Mouse (Mus musculus) frontal cortex, postnatal 25 days (tissue): Measurements from ENCODE around the gene Exosc2.

Source experiments
- DNase-seq, 2 experiments: peaks; one replicate each; pipeline ENCODE4 v3.0.0; 2022; ENCODE audit warnings: low spot score in 2 of 2

Gene Exosc2

DNA sequence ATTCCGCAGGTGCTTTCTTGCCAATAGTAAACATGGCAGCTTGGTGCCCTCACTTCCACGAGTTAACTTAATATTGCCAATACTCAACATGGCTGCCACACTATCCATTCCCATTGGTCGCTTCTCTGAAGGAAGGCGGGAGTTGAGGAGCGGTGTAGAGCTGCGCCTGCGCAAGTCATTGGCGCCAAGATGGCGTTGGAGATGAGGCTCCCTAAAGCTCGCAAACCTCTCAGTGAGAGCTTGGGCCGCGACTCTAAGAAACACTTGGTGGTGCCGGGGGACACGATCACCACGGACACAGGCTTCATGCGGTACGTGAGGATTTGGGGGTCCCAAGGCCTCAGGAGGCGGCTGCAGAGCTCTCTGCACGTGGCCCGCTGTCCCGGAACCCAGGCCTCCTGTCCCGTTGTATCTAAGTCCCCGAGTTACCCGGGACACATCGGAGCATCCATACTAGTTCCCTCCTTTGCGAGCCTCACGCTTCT, at the start of gene Exosc2:
Gene Exosc2 (plus strand): TSS at position 165 of the 485 bp plus-strand sequence.
- peak; percentile 71 to 82 for DNase-seq

- DNase-seq, result no peak
These were observed 37.0 kb upstream of the Exosc2 start for GRCm38 (mm10) chr2:31633531-31633930.

GRCm38 (mm10) chr2:31635281-31636137, 35.0 kb upstream of the Exosc2 start:
- DNase-seq, result no peak

DNA sequence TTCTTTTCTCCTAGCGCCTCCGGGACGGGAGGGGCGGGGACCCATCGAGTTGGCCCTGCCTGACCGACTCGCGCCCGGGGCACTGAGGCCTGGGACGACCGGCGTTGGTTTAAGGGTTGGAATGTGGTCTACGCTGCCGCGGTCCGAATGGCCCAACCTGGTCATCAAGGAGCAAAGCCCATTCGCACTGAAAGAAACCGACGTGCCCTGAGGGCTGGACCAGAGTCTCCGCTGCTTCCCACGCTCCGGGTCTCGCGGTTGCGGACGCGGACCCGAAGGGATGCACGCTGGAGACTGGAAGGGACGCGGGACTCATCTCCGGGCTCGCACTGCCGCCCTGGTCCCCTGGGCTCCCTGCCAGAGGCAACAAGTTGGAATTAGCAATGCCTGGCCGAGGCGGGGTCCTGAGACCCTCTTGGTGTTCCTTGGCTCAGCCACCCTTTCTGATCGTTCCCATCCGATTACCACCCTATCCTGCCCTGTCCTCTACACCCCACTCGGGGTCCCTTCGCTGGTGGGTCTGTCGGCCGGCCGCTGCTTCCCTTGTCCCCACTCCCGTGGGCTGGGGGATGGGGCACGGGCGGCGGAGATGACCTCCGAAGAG, 34.3 kb upstream of the Exosc2 start:
- DNase-seq, result no peak

- DNase-seq, result no peak
These were observed 33.8 kb upstream of the Exosc2 start for GRCm38 (mm10) chr2:31636742-31637141.

GRCm38 (mm10) chr2:31637311-31637710, 33.2 kb upstream of the Exosc2 start:
- no peak for DNase-seq

GRCm38 (mm10) chr2:31637807-31638206, 32.7 kb upstream of the Exosc2 start:
- no peak for DNase-seq

DNA sequence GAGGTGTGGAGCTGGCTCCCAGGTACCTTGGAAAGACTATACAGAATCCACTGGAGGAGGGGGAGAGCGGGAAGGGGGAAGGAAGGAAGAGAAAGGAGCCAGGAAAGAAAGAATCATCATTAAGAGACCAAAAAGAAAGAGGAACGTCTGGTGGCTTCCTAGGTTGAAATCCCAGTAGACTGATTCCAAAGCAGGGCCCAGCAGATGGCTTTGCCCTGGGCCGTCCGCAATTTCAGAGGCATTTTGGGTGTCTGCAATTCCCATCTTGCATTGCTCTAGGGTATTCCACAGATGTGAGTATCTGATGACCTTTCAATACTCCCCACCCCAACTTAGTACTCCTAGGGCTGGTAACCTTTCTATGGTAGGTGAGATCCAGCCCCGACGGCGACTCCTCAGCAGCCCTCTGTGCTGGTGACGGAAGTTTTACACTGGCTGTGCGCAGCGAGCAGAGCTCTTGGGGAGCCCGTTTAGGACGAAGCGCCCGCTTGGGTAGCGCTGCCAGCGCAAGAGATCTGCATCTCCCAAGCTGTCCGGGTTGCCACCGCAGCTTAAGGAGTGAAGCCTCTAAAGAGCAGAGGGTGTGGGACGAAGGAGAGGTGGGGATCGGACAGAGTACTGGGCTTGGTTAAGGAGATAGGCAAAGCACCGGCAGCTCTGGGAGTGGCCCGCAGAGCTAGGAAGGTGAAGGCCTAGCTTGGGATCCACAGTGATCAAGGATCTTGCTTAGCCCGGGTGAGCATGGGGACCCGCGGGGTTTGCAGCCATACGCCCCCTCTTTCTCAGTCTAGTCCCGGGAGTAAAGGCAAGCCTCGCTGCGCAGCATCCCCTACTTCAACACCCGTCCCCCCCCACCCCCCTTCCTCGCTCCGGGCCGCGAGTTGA, 31.7 kb upstream of the Exosc2 start:
- no peak for DNase-seq

DNA sequence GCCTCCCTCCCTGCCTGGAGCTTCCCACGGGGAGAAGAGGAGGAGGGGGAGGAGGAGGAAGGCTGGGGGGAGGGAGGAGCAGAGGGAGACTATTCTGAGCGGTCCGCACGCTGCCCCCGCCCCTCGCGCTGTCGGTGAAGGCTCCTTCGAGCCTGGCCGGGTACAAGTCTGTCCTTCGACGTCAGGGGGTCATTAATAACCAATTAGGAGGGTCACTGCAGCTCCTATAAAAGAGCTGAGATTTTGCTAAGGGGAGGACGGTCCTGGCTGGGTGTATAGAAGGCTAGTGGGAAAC, 31.1 kb upstream of the Exosc2 start:
- DNase-seq, result no peak

- DNase-seq, result no peak
These were observed 30.5 kb upstream of the Exosc2 start, which contains the start of gene Prdm12 for GRCm38 (mm10) chr2:31639901-31640608. TSS of gene Prdm12 (plus strand) at chr2:31640037.

- DNase-seq, result no peak
These were observed 29.7 kb upstream of the Exosc2 start for GRCm38 (mm10) chr2:31640609-31641507.

GRCm38 (mm10) chr2:31641508-31641830, 29.0 kb upstream of the Exosc2 start:
- DNase-seq, result no peak

DNA sequence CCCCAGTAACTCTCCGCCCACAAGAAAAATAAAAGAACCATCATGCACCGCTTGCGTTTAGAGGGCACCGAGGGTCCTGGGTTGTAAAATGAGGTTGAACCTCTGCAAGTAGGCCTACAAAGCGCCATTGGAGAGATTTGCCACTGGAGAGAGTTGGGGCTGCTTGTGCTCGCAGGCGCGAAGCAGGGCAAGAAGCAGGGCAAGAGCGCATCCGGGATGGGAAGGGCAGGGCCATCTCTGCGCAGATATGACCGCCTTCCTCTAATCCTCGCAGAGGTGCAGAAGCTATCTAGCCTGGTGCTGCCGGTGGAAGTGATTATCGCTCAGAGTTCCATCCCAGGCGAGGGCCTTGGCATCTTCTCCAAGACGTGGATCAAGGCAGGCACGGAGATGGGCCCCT, 28.6 kb upstream of the Exosc2 start:
- no peak for DNase-seq

- peak; percentile 52 to 57 for DNase-seq
These were observed 16.3 kb upstream of the Exosc2 start for GRCm38 (mm10) chr2:31653971-31654853.

- DNase-seq, result peak; percentile 62 to 65
These were observed 15.5 kb upstream of the Exosc2 start for GRCm38 (mm10) chr2:31654854-31655559.

GRCm38 (mm10) chr2:31656374-31656773, 14.1 kb upstream of the Exosc2 start:
- no peak for DNase-seq

DNA sequence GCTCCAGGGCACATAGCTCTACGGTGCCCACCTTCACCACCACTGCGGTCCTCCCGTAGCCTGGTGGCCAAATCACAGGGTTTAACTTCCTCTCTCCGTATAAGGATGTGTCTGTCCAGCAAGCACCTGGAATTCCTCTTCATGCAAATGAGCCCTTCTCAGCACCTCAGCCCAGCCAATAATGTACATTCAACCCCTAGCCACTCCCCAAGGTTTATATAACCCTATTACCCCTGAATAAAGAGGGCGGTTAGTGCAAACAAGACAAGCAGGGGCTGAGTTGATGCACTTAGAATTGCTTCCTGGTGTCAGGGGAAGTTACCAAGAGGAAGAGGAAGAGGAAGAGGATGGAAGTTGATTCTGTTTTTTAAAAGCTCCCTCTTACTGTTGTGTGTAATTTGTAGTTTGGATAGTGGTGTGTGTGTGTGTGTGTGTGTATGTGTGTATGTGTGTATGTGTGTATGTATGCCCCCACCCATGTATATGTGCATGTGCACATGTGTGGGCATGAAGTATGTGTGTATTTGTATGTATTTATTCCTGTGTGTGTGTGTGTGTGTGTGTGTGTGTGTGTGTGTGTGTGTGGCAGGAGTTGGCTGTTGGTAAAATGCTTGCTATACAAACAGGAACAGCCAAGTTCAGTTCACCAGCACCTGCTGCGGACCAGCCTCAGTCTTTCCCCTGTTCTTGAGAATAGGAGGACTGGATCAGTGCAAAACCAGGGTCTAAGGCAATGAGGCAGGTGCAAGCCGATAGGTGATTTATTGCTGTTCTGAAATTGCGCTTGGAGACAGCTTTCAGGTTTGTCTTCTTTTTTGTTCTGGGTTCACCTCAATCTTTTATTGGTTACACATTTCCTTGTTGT, 7.3 kb upstream of the Exosc2 start:
- no peak for DNase-seq

GRCm38 (mm10) chr2:31663804-31664180, 6.7 kb upstream of the Exosc2 start:
- no peak for DNase-seq
